Mouse (Mus musculus) heart, adult 8-10 months (tissue): ENCODE data around the gene Map3k14. TPM values are rescaled to one million over a fixed set of nuclear protein-coding genes. Genes with fewer than 3 reads are reported as not detected.
A peak's percentile ranks its signal among the peaks of the same experiment; 100 is the strongest.

Source experiments
- DNase-seq: peaks from one replicate; pipeline ENCODE4 v3.0.0; 2022; ENCODE audit warnings: low spot score
- total RNA-seq, 4 experiments: library from RNA; stranded (reverse); gene quantifications; 2 replicates each; pipeline ENCODE4 v1.2.4; 2022

Gene Map3k14
- total RNA-seq, 4 experiments from 2014 or later = 2.7 to 3.9 (median 3.6) TPM

GRCm38 (mm10) chr11:103175688-103176442, 91.4 kb downstream of the Map3k14 start:
- peak; percentile 65 for DNase-seq

- DNase-seq = peak; percentile 56
Measured at GRCm38 (mm10) chr11:103174891-103175391, 92.3 kb downstream of the Map3k14 start.

- no peak for DNase-seq
Measured at GRCm38 (mm10) chr11:103174411-103174832, 92.8 kb downstream of the Map3k14 start.

GRCm38 (mm10) chr11:103173771-103174344, 93.4 kb downstream of the Map3k14 start:
- no peak for DNase-seq

- DNase-seq = no peak
Measured at GRCm38 (mm10) chr11:103173041-103173770, 94.1 kb downstream of the Map3k14 start.

GRCm38 (mm10) chr11:103172392-103173040, 94.8 kb downstream of the Map3k14 start:
- DNase-seq = no peak

- DNase-seq = peak; percentile 56
Measured at GRCm38 (mm10) chr11:103171703-103172391, 95.4 kb downstream of the Map3k14 start.

GRCm38 (mm10) chr11:103171286-103171620, 96.0 kb downstream of the Map3k14 start:
- DNase-seq = no peak

GRCm38 (mm10) chr11:103170494-103171285, 96.6 kb downstream of the Map3k14 start, which contains the start of gene Fmnl1:
TSS of gene Fmnl1 (plus strand) at chr11:103171107.
- DNase-seq = peak; percentile 51

- DNase-seq = no peak
Measured at GRCm38 (mm10) chr11:103170111-103170493, 97.2 kb downstream of the Map3k14 start.

Other genes with a start within 250 kb of the Map3k14 start
- 10 to 100 TPM; 67.2 to 74.7 (median 70.0) TPM for gene Nmt1, start 239.3 kb downstream of the Map3k14 start, total RNA-seq
- 10 to 100 TPM; 54.2 to 95.5 (median 77.9) TPM for gene Dcakd, start 239.1 kb downstream of the Map3k14 start, total RNA-seq
- gene Plcd3, start 165.8 kb downstream of the Map3k14 start, total RNA-seq = 10 to 100 TPM; 10.7 to 19.1 (median 12.1) TPM
- 10 to 100 TPM; 24.1 to 39.8 (median 32.0) TPM for gene Acbd4, start 165.8 kb downstream of the Map3k14 start, total RNA-seq
- gene Hexim1, start 151.2 kb downstream of the Map3k14 start, total RNA-seq = 10 to 100 TPM; 15.9 to 18.6 (median 17.0) TPM
- 1 to 10 TPM; 1.2 to 2.0 (median 1.9) TPM for gene Hexim2, start 135.0 kb downstream of the Map3k14 start, total RNA-seq
- 10 to 100 TPM in 3 of 4 experiments, 1 to 10 TPM in 1; 9.3 to 20.1 (median 13.2) TPM for gene Fmnl1, start 96.4 kb downstream of the Map3k14 start, total RNA-seq
- gene 1700023F06Rik, start 58.9 kb downstream of the Map3k14 start, total RNA-seq = not detected
- not detected for gene Spata32, start 49.0 kb downstream of the Map3k14 start, total RNA-seq
- gene Arhgap27, start 96.2 kb upstream of the Map3k14 start, total RNA-seq = 10 to 100 TPM; 11.9 to 20.4 (median 13.3) TPM
- gene Plekhm1, start 145.2 kb upstream of the Map3k14 start, total RNA-seq = 10 to 100 TPM; 11.0 to 12.5 (median 11.6) TPM
- gene Lrrc37a, start 237.1 kb upstream of the Map3k14 start, total RNA-seq = not detected